Mouse (Mus musculus) heart, embryonic 11.5 days (tissue): ENCODE data around the gene Prdm16. TPM values are rescaled to one million over a fixed set of nuclear protein-coding genes. Genes with fewer than 3 reads are reported as not detected.
A peak's percentile ranks its signal among the peaks of the same experiment; 100 is the strongest.

Source experiments
- ATAC-seq: fragments of 200-750 bp; cut with Nextera tagmentation; replicated peaks from 2 replicates; pipeline ENCODE4 v1.8.0; 2017; ENCODE audit warnings: moderate library complexity; ENCODE audit not compliant: insufficient number of reproducible peaks, low FRiP score, low TSS enrichment
- H3K27ac ChIP-seq: fragments of 300-500 bp; sonication (generic); 2 replicates; pipeline ENCODE4 v1.5.1; 2014; ENCODE audit warnings: mild to moderate bottlenecking, low read depth, low read length
- H3K27me3 ChIP-seq: fragments of 300-500 bp; sonication (generic); 2 replicates; pipeline ENCODE4 v1.6.1; 2014; ENCODE audit warnings: mild to moderate bottlenecking, low read length, mixed read lengths; ENCODE audit not compliant: control insufficient read depth, insufficient read depth
- H3K36me3 ChIP-seq: fragments of 300-500 bp; sonication (generic); 2 replicates; pipeline ENCODE4 v1.6.1; 2014; ENCODE audit warnings: mild to moderate bottlenecking, low read length, moderate library complexity, mixed read lengths; ENCODE audit not compliant: control insufficient read depth, insufficient read depth
- H3K4me1 ChIP-seq: fragments of 300-500 bp; sonication (generic); 2 replicates; pipeline ENCODE4 v1.6.1; 2014; ENCODE audit warnings: low read length; ENCODE audit not compliant: control insufficient read depth, insufficient read depth
- H3K4me2 ChIP-seq: fragments of 300-500 bp; sonication (generic); 2 replicates; pipeline ENCODE4 v1.6.1; 2014; ENCODE audit warnings: mild to moderate bottlenecking, moderate library complexity
- H3K4me3 ChIP-seq: fragments of 300-500 bp; sonication (generic); 2 replicates; pipeline ENCODE4 v1.5.1; 2014; ENCODE audit warnings: low read depth, low read length
- H3K9ac ChIP-seq: fragments of 300-500 bp; sonication (generic); 2 replicates; pipeline ENCODE4 v1.6.1; 2014; ENCODE audit warnings: mild to moderate bottlenecking, low read depth, low read length, moderate library complexity
- H3K9me3 ChIP-seq: fragments of 300-500 bp; sonication (generic); replicated peaks from 2 replicates; pipeline ENCODE4 v1.6.1; 2016; ENCODE audit warnings: low read length; ENCODE audit not compliant: control insufficient read depth
- WGBS: fragments of 180-500 bp; shearing (Covaris S2); extraction: QIAGEN DNeasy Blood & Tissue Kit; methylation state at CpG from one replicate; pipeline ENCODE4 v1.1.7; 2014; ENCODE audit not compliant: insufficient replicate concordance; 5-methylcytosine and 5-hydroxymethylcytosine counted together
- polyA plus RNA-seq: library from polyadenylated mRNA; unstranded; fragments of >200 nt; fragmentation: Nextera tagmentation; extraction: Ambion mirVana; gene quantifications from 2 replicates; pipeline ENCODE4 v1.2.1, GENCODE M21; 2014

Prdm16 gene
- polyA plus RNA-seq, 1 experiment from 2014 or later, result 14.2 TPM

DNA sequence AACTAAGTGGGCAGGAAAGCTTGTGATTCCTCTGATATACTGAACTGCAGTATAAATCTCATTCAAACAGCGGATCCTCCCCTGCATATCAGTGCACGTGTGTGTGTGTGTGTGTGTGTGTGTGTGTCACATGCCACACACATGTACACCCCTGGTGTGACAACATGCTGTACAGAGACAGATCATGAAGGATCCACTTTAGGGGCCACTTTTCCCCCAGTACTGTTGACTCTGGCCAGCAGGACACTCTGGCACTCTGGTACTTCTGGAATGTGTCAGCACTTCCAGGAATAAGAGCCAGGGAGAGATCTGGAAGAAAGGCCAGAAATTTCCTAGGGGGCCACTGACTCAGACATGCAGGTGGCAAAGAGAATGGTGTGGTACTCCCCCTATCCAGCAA is 10.4 kb downstream of the Prdm16 start:
- Histone ChIP-seq H3K9ac (no peak overlapping the region), H3K4me2 (no peak overlapping the region), H3K4me1 (peaks cover 36% of the 10 kb centered on the region), H3K27me3 (peaks cover 34% of the 10 kb centered on the region), H3K9me3 (no peaks in the 10 kb centered on the region), H3K4me3 (no peak overlapping the region), H3K27ac (no peak overlapping the region), H3K36me3 (no peaks in the 10 kb centered on the region)
- no peak; the same call in 1 of the 2 replicates for ATAC-seq
- WGBS, result 72% methylated on average over 2 of the region's 2 CpGs

DNA sequence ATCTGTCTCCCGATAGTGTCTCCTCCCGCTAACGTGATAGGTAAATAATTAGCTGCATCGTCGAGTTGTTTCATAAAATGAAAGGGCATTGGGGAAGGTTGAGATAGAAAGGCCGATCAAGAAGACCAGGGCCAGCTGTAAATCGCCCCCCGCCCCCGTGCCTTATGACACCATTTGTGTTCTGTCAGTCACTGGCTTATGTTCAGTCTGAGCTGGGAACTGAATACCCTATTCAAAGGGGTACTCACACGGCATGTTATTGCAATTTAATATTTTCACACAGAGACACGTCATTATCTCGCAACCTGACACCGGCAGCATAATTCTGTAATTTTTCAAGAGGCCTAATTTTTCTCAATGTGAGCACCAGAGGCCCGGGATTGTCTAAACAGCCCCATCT is 11.0 kb downstream of the Prdm16 start:
- H3K9me3 ChIP-seq, result no peaks in the 10 kb centered on the region
- H3K36me3 ChIP-seq, result no peaks in the 10 kb centered on the region
- H3K9ac ChIP-seq, result no peak overlapping the region
- H3K4me1 ChIP-seq, result peaks cover 31% of the 10 kb centered on the region
- H3K4me2 ChIP-seq, result no peak overlapping the region
- no peak for ATAC-seq
- H3K4me3 ChIP-seq, result no peak overlapping the region
- H3K27ac ChIP-seq, result no peak overlapping the region
- peaks cover 29% of the 10 kb centered on the region for H3K27me3 ChIP-seq
- WGBS, result 63% methylated on average over 14 of the region's 14 CpGs

DNA sequence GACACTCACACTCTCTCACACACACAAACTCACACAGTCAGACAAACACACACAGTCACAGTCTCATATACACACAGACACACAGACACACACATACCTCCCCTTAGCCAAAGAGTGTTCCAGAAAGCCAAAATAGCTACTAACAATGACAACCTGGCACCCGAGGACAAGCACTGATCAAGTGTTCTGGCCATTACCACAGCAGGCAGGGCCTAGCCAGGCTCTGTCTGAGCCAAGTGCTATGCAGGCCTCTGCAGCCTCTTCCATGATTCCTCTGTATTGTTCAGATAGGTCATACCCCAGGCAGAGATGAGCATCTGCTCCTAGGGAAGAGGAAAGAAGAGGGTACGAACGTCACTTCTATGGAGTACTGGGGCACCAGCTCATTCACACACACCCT is 13.4 kb downstream of the Prdm16 start:
- ATAC-seq, result no peak
- peaks cover 22% of the 10 kb centered on the region; the same call in 1 of the 2 replicates for H3K4me1 ChIP-seq
- H3K9ac ChIP-seq, result no peak overlapping the region

DNA sequence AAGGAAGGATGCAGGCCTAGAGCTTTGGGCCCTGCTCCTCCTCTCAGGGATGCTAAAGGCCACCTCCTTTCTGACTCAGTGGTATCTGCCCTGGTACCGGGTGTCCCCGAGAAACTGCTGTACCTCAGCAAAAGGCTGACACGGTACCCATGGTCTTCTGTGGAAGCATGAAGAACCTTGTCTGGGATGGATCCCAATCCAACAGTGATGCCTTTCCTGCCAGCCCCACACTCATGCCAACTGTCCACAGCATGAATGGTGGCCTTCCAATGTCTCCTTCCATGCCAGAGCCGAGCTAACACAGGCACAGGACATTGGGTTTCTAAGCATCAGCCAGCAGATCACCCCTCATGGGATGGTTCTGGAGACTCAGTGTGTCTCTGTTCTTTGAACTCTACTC is 14.2 kb downstream of the Prdm16 start:
- peaks cover 15% of the 10 kb centered on the region; the same call in 1 of the 2 replicates for H3K4me1 ChIP-seq
- H3K27me3 ChIP-seq, result peaks cover 9% of the 10 kb centered on the region; the same call in 1 of the 2 replicates
- H3K27ac ChIP-seq, result no peak overlapping the region
- WGBS, result 84% methylated on average over 4 of the region's 4 CpGs
- H3K9ac ChIP-seq, result no peak overlapping the region
- no peak for ATAC-seq
- no peak overlapping the region for H3K4me3 ChIP-seq
- no peaks in the 10 kb centered on the region for H3K9me3 ChIP-seq
- H3K36me3 ChIP-seq, result no peaks in the 10 kb centered on the region
- H3K4me2 ChIP-seq, result no peak overlapping the region

More for the DNA sequence above, 13.4 kb downstream of the Prdm16 start:
- no peaks in the 10 kb centered on the region for H3K9me3 ChIP-seq
- H3K27me3 ChIP-seq, result peaks cover 13% of the 10 kb centered on the region; the same call in 1 of the 2 replicates
- no peak overlapping the region for H3K27ac ChIP-seq
- H3K4me2 ChIP-seq, result no peak overlapping the region
- no peak overlapping the region for H3K4me3 ChIP-seq
- no peaks in the 10 kb centered on the region for H3K36me3 ChIP-seq
- 73% methylated on average over 3 of the region's 3 CpGs for WGBS

DNA sequence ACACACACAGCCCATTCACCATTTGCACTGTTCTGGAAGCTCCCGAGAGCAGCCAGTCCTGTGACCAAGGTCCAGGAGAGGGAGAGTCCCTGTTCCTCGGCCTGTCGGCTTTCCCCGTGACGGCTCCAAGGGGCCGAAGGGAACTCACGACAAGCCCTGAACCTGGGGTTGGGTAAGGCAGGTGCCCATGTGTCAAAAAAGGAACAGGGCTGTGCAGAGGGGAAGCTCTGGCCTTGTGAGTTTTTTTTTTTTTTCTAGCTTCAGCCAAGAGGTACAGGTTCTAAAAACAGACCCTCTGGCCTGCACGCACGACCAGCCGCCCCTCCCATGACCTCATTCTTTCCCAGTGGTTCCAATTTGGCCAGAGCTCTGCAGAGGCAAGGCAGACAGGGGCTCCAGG is 25.5 kb downstream of the Prdm16 start:
- H3K27ac ChIP-seq, result peak overlapping the region; percentile 30
- H3K4me1 ChIP-seq, result peaks cover 6% of the 10 kb centered on the region; the same call in 1 of the 2 replicates
- peaks cover 3% of the 10 kb centered on the region; the same call in 1 of the 2 replicates for H3K27me3 ChIP-seq
- H3K4me3 ChIP-seq, result no peak overlapping the region
- no peak overlapping the region for H3K9ac ChIP-seq
- ATAC-seq, result no peak
- 48% methylated on average over 10 of the region's 10 CpGs for WGBS
- H3K9me3 ChIP-seq, result no peaks in the 10 kb centered on the region
- no peaks in the 10 kb centered on the region; the same call in 1 of the 2 replicates for H3K36me3 ChIP-seq
- H3K4me2 ChIP-seq, result peak overlapping the region; percentile 4; the same call in 1 of the 2 replicates

DNA sequence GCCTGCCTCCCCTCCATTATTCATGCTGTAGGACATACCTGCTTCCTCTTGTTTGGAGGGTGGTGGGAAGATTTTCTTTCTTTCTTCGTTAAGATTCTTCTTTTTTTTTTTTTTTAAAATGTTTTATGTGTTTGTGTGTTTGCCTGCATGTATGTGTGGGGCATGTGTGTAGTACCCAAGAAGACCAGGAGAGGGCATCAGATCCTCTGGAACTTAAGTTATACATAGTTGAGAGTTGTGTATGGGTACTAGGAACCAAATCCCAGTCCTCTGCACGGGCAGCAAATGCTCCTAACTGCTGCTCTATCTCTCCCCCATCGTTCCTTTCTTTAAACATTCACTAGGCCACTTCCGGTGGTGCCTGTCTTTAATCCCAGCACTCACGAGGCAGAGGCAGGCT is 28.9 kb downstream of the Prdm16 start:
- Histone ChIP-seq H3K27me3 (0 out of 2 replicates have a peak, but pooled peaks cover 14% of the 10 kb centered on the region), H3K4me2 (no peak overlapping the region), H3K4me1 (peaks cover 16% of the 10 kb centered on the region), H3K27ac (no peak overlapping the region), H3K4me3 (no peak overlapping the region), H3K9me3 (no peaks in the 10 kb centered on the region), H3K36me3 (no peaks in the 10 kb centered on the region; the same call in 1 of the 2 replicates), H3K9ac (no peak overlapping the region)
- ATAC-seq, result no peak
- 80% methylated on average over 5 of the region's 5 CpGs for WGBS

DNA sequence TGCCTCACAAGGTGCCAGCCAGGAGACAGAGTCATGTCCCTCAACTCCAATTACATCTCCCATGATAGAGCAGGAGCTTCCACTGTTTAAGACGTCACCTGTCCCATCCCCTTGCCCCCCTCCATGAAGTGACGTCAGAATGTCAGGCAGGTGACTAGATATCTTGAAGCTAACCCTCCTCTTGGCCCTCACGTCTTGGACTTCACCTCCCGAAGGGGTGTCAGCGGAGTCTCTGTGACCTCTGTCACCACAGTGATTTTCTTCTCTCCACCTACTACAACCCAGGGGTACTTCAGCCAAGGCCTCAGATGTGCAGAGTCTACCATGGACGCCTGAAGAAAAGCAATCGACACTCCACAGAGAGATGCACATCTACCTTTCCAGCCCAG is 32.2 kb downstream of the Prdm16 start:
- no peaks in the 10 kb centered on the region for H3K9me3 ChIP-seq
- H3K4me2 ChIP-seq, result no peak overlapping the region
- H3K9ac ChIP-seq, result no peak overlapping the region
- 68% methylated on average over 7 of the region's 7 CpGs for WGBS
- H3K27me3 ChIP-seq, result peaks cover 14% of the 10 kb centered on the region; the same call in 1 of the 2 replicates
- ATAC-seq, result no peak
- peaks cover 15% of the 10 kb centered on the region for H3K4me1 ChIP-seq
- H3K27ac ChIP-seq, result no peak overlapping the region
- no peak overlapping the region for H3K4me3 ChIP-seq
- no peaks in the 10 kb centered on the region; the same call in 1 of the 2 replicates for H3K36me3 ChIP-seq

DNA sequence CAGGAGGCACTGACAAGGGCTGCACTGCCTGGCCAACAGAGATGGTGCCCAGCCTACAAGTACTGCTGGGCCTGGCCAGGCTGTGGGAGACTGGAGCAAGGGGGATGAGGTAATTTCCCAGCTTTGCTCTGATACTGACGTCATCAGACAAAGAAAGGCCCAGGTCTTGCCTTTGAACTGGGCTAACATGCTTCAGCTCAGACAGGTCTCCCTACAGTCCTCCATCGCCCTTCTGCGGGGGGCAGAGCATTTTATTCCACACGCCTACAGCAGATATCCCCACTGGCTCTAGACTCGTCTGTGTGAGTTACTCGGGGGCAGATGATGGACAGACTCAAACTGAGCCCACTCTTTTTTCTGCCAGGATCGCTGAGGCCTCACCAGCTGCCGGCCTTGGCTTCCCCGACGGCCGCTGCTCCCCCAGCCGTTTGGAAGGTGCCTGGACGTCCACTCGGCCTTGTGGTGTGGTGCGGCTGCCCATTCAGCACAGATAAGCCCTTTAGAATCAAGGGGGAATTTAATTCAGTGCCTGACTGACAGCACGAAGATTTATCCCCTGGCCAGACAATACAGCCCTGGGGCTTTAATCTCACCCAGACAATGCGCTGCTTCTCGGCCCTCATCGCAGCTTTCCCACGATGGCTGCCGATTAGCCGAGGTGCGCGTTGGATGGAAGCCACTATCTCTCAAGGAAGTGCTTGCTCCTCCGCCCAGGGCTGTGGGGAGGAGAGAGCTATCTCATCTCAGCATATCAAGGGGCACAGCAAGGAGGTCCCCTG is 32.8 kb downstream of the Prdm16 start:
- peaks cover 12% of the 10 kb centered on the region; the same call in 1 of the 2 replicates for H3K27me3 ChIP-seq
- no peaks in the 10 kb centered on the region; the same call in 1 of the 2 replicates for H3K36me3 ChIP-seq
- no peak overlapping the region for H3K4me3 ChIP-seq
- peaks cover 16% of the 10 kb centered on the region for H3K4me1 ChIP-seq
- no peak overlapping the region for H3K27ac ChIP-seq
- no peak overlapping the region for H3K9ac ChIP-seq
- 42% methylated on average over 25 of the region's 25 CpGs for WGBS
- H3K9me3 ChIP-seq, result no peaks in the 10 kb centered on the region
- no peak overlapping the region for H3K4me2 ChIP-seq
- no peak for ATAC-seq
